Mouse (Mus musculus): ENCODE data around the gene Rpl15.
"Not testable (repeated sequence)": the region's sequence is repeated elsewhere in the genome, so short reads cannot be mapped to it uniquely, and the experiment has no call there.

Rpl15 gene

DNA sequence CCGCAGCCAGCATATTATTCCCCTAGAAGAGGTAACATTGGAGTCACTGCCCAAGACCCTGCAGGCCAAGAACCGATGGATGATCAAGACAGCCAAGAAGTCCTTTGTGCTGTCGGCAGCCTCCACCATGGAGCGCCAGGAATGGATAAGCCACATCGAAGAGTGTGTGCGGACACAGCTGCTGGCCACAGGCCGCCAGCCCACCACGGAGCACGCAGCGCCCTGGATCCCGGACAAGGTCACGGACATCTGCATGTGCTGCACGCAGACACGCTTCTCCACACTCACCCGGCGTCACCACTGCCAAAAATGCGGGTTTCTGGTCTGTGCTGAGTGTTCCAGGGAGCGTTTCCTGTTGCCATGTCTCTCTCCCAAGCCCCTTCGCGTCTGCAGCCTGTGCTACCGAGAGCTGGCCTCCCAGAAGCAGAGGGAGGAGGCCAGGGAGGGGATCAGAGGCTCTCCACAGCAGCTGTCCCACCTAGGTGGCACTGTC lies 28.5 kb downstream of the Rpl15 start:
- DNase-seq (ENCODE audit: low read depth, low spot score) = no peak

DNA sequence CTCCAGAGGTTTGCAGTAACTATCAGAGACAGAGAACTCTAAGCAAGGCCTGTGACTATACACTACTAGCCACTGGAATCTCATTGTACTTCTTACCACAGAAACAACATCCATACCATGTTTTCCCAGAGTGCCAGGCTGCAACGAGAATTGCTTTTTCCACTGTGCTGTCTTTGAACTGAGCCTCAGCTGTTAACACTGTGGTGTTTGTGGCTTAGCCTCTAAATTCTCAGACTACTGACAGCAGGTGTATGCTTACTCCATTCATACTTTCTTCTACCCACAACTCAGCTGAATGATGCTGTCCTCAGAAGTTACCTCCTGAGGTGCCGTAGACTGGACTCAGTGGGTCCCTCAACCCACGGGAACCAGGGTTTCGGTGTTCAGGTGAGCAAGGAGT lies 29.4 kb downstream of the Rpl15 start:
- no peak for DNase-seq (ENCODE audit: low read depth, low spot score)

DNA sequence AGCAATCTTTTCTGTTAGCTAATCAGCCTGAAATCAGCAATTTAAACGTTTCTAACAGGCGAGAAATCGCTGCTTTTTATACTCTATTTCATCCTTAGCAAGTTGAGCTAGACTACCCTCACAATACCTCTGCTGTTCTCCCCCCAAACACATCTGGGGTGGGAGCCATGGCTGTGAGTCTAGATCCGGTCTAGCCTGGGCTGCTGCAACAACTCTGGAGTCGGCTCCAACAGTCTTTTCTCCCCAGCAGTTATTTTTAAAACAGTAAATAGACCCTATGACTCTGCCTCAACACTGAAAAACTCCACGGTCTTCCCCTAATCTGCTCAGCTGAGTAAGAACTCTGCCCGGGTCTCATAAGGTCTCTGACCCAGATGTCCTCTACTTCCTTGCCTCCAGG lies 31.1 kb downstream of the Rpl15 start:
- DNase-seq (ENCODE audit: low read depth, low spot score) = no peak

DNA sequence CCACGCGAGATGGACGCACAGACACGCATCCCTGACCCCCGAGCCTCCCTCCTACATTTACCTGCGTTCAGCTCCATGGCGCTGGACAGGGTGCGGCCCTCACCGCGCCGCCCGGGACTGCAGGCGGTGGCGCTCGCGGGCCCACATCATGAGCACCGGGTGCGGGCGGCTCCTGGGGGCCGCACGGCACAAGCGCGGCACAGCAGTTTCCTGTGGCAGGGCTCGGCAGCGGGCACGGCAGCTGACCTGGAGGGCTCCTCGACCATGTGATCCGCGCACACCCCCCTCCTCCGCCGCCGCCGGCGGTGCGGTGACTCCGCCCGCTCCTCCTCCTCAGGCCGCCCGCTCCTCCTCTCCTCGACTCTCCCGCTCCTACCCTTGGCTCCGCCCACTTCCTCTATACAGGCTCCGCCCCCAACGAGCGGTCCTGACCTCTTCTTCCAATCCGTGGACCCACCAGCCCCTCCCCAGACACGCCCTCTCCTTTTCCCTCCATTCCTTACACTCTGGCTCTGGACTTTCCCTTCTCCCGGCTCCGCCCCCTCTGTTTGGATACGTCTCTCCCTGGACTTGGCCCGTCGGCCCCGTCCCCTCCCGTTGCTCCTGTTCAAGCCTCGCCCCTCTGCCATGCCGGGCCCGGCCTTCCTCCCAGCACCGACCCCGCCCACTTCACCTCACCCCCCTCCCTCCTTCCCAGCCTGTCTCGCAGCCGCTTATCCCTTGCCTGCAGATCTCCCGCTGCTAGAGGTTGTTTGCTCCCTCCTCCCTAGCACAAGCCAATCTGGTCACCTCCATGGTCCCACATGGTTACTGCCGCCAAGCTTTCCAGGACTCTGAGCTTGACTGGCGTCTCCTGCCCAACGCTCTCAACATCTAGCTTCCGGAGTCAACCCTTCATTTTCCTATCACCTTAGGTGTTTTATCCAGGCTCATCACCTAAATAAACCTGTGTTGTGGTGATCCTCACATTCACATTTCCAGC lies 32.1 kb downstream of the Rpl15 start, which contains the start of gene Nr1d2:
Gene Nr1d2, minus strand, starts transcription at position 378 of the 982 bp plus-strand sequence.
- peak; percentile 97 for DNase-seq (ENCODE audit: low read depth, low spot score)

DNA sequence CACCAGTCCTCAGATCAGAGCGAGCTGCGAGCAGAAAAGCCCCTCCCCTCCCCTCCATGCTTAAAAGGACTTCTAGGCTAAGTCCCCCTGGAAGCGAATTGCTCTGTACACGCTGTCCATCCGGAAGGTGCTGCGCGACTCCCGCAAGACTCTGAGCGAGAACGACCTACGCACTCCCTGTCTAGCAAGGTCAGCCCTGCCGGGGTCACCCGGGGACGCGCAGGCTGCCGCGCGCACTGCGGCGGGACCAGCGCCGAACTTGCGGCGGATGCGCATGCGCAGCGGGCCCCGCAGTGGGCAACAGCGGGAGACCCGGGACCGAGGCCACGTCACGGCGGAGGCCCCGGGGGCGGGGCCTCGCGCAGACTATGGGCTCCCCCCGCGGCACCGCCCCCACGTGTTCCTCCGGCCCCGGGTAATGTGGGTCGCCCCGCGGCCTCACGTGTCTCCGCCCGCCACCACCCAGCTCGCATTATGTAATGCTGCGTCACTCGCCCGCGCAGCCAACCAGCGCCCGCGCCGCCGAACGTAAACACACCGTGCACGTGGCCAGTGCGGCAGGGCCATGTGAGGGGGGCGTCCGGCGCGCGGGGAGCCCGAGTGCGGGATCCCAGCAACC lies 33.0 kb downstream of the Rpl15 start:
- peak; percentile 76 for DNase-seq (ENCODE audit: low read depth, low spot score)

DNA sequence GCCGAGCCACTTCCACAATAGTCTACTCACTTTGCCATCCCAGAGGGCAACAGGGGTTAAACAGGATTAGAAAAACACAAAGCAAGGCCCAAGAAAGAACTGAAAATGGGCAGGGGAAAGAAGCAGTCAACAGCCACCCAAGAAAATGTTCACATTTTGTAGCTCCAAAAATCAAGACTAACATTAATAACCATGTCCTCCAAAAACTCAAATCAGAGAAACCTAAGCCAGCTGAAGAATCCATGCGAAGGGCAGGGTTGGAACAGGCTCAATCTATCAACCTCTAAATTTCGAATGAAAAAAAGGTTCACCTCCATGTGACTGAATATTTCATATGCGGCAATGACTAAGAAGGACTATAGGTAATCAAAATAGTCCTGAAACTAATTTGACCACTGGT lies 33.8 kb downstream of the Rpl15 start:
- no peak for DNase-seq (ENCODE audit: low read depth, low spot score)

DNA sequence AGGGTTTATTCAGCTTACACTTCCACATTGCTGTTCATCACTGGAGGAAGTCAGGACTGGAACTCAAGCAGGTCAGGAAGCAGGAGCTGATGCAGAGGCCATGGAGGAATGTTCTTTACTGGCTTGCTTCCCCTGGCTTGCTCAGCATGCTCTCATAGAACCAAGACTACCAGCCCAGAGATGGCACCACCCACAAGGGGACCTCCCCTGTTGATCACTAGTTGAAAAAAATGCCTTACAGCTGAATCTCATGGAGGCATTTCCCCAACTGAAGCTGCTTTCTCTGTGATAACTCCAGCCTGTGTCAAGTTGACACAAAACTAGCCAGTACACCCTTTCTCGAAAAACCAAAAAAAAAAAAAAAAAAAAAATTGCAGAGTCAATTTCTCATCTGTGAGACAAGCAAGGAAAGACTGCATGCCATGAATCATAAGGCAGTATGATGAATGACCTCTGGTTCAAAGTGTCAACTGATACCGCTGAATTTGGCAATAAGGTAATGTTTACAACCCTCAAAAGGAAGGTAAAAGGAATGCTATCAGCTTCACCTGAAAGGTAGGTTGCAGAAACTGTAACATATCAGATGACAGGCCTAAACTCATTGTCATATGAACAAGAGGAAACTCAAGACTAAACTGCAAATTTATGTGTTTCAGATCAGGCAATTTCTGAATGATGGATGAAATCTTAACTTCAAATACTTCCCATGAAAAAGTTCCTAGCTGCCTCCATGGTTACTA lies 34.5 kb downstream of the Rpl15 start:
- DNase-seq (ENCODE audit: low read depth, low spot score) = not testable (repeated sequence)

DNA sequence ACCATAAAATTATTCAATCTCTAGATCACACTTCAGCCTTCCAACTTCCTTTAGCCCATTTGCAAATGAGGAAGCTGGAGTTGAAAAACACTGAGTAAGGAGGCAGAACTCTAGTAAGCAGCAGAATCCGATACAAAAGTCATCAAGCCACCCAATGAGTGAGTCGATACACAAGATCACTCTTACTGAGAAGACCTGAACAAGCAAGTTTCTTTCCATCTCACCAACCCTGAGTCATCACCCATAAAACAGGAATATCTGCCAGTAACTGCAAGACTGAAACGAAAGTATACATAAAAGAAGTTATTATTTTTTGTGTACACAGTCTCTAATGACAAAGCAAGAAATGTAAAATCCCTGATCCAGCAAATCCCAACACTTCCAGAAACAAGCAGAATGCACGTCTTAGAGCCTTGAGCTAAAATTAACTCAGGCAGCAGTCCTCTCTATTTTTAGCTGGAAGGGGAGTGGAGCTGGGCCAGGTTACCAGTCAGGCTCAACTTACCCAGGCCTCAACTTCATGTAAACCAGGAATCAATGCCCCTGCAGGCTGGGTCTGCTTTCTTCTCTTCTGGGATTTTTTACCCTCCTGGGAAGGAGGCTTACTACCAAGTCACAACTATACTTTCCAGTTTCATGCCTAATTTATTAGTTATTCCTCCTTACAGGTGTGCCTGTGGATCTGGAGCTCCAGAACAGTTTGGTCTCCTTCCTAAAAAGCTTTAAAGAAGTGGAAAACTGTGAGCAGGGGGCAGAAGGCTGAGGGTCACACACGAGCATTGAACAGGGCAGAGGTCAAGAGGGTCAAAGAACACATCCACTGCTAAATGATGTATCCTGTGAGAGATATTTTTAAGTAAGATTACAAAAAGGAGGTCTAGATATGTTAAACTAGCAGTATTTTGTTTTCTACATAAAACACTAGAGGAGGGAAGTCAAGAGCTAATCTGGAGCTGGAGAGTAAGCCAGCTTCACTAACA lies 36.9 kb downstream of the Rpl15 start:
- DNase-seq (ENCODE audit: low read depth, low spot score) = no peak

DNA sequence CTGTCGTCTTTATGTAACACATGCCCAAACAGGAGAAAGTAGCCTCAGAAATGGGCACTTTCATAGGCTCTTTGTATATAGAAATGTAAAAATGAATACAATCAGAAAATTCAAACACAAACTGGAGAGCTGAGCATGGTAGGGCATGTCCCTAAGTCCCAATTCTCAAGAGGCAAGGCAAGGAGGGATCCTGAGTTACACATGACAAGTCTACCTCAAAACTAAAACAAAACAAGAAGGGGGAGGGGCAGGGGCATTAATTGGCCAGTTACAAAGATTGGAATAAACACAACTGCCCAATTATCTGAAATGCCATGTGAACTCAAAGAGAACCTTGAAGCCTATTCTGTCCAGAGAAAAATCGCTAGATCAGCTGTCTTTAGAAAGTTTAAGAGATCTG lies 38.1 kb downstream of the Rpl15 start:
- DNase-seq (ENCODE audit: low read depth, low spot score) = no peak

DNA sequence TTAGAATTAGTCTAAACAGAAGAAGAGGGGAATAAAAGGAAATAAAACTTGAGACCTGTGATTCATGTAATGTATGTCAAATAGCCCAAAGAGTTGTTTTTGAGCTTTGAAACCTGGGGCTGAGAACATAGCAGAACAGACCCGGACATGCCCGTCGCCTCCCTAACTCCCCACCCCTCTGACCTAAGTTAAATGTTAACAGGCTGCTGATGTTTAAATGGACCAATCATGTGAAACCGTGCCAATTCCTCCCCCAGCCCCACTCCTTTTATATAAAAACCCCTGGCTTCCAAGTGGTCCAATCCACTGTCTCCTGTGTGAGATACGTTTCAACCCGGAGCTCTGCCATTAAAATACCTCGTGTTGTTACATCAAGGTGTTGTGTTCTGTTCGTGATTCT lies 39.3 kb downstream of the Rpl15 start:
- not testable (repeated sequence) for DNase-seq (ENCODE audit: low read depth, low spot score)

DNA sequence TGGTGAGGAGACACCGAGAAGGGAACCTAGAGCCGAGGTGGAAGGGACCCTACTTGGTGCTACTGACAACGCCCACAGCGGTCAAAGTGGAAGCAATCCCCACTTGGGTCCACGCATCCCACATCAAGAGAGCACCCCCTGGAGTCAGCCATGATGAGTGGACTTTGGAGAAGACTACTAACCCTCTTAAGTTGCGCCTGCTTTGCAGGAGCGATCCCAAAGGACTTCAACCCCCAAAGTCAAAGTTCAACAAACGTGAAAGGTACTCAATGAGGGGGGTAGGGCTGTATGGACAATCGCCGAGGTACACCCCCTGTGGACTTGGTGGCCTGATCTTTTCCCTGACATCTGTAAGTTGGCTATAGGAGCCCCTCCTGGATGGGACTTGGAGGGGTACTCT lies 41.4 kb downstream of the Rpl15 start:
- not testable (repeated sequence) for DNase-seq (ENCODE audit: low read depth, low spot score)

DNA sequence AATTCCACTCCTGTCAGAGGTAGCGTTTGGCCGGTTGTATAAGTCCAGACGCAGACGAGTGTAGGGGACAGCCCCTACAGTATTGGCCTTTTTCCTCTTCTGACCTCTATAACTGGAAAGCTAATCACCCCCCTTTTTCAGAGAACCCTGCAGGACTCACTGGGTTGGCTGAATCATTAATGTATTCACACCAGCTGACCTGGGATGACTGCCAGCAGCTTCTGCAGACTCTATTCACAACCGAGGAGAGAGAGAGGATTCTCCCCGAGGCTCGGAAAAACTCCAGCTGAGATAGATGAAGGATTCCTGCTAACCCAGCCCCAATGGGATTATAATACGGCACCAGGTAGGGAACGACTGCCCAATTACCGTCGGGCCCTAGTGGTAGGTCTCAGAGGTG lies 45.0 kb downstream of the Rpl15 start:
- not testable (repeated sequence) for DNase-seq (ENCODE audit: low read depth, low spot score)

DNA sequence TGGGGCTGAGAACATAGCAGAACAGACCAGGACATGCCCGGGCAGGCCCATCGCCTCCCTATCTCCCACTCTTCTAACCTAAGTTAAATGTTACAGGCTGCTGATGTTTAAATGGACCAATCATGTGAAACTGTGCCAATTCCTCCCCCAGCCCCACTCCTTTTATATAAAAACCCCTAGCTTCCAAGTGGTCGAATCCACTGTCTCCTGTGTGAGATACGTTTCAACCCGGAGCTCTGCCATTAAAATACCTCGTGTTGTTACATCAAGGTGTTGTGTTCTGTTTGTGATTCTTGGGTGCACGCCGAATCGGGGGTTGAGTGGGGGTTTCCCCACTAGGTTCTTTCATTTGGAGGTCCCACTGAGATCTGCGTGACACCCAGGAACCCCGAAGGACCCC lies 45.8 kb downstream of the Rpl15 start:
- DNase-seq (ENCODE audit: low read depth, low spot score) = not testable (repeated sequence)

DNA sequence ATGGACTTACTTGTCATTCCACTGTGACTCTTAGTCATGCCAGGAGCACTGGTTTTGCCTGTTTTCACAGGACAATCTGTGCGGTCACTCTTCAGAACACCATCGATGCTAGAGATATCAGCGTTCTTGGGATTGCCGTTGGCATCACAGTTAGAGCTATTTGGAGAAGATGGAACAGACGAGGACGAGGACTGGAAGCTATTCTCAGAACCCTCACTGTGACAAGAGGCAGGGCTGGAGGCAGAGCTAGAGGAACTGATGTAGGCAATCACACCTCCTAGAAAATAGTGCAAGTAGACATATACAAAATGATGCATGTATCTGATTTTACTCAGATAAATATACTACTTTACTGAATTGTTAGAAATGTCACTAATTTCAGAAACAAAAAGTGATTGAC lies 49.2 kb downstream of the Rpl15 start:
- DNase-seq (ENCODE audit: low read depth, low spot score) = no peak
